Mouse (Mus musculus): Measurements from ENCODE around the gene Arhgdia.

GRCm38 (mm10) chr11:120562949-120563348, 18.5 kb downstream of the Arhgdia start:
- TF ChIP-seq CTCF (conservative IDR thresholded peaks at IDR 0.05; ENCODE audit: low read length) (no peak), NANOG (IDR thresholded peaks at IDR 0.05; ENCODE audit: borderline replicate concordance, low read length) (no peak), POU5F1 (IDR thresholded peaks at IDR 0.05; ENCODE audit: borderline replicate concordance, low read length) (no peak)
